ENCODE assay signal across 8 mouse cellular contexts in genomic region chr1:20889677-20890403, GRCm38 (mm10). TPM values are rescaled to one million over a fixed set of nuclear protein-coding genes. Genes with fewer than 3 reads are reported as not detected.
DNase-seq lines count a peak whose midpoint lies in the region; ATAC-seq and TF ChIP-seq lines count a peak whose summit lies in the region.

No protein-coding gene starts in this region.

- H3K4me3 ChIP-seq in kidney, postnatal 0 days (replicated peaks; ENCODE audit: low read depth, low read length), result peak overlapping the region; percentile 67
- peak overlapping the region; percentile 85 for H3K4me3 ChIP-seq in cortical plate, adult 2 months (ENCODE audit: insufficient read depth, low read length)
- peak overlapping the region; percentile 74 for H3K4me3 ChIP-seq in hindbrain, embryonic 13.5 days
- H3K4me3 ChIP-seq in midbrain, embryonic 15.5 days, result peak overlapping the region; percentile 84

- 0 out of 2 replicates have a peak, but pooled peaks cover 7% of the 10 kb centered on the region for H3K4me1 ChIP-seq in kidney, postnatal 0 days (replicated peaks; ENCODE audit: insufficient read depth, low read length)
- H3K4me1 ChIP-seq in cortical plate, adult 2 months (ENCODE audit: control insufficient read depth, insufficient read depth, low read length), result peaks cover 2% of the 10 kb centered on the region; the same call in 1 of the 2 replicates
- peaks cover 18% of the 10 kb centered on the region for H3K4me1 ChIP-seq in hindbrain, embryonic 13.5 days (replicated peaks)
- H3K4me1 ChIP-seq in midbrain, embryonic 15.5 days, result peaks cover 13% of the 10 kb centered on the region

- peak overlapping the region; percentile 61 for H3K9ac ChIP-seq in kidney, postnatal 0 days (ENCODE audit: low read depth, low read length)
- H3K9ac ChIP-seq in hindbrain, embryonic 13.5 days, result peak overlapping the region; percentile 84
- H3K9ac ChIP-seq in midbrain, embryonic 15.5 days, result peak overlapping the region; percentile 74

- peak overlapping the region; percentile 77 for H3K4me2 ChIP-seq in kidney, postnatal 0 days (ENCODE audit: low read length)
- H3K4me2 ChIP-seq in hindbrain, embryonic 13.5 days, result peak overlapping the region; percentile 85
- peak overlapping the region; percentile 79 for H3K4me2 ChIP-seq in midbrain, embryonic 15.5 days

- DNase-seq in kidney, postnatal 0 days (ENCODE audit: low spot score), result no peak
- no peak for DNase-seq in kidney, adult 11 months
- DNase-seq in gastrocnemius, postnatal 4 days (ENCODE audit: low spot score in 2 of 2), result no peak
- DNase-seq in B cell, adult 2 months, result no peak
- no peak for DNase-seq in frontal cortex, postnatal 36 days (ENCODE audit: low spot score in 2 of 2)

- H3K36me3 ChIP-seq in kidney, postnatal 0 days (ENCODE audit: insufficient read depth, low read length), result no peaks in the 10 kb centered on the region
- no peaks in the 10 kb centered on the region for H3K36me3 ChIP-seq in hindbrain, embryonic 13.5 days
- H3K36me3 ChIP-seq in midbrain, embryonic 15.5 days (replicated peaks), result no peaks in the 10 kb centered on the region

- no peaks in the 10 kb centered on the region for H3K9me3 ChIP-seq in kidney, postnatal 0 days (replicated peaks; ENCODE audit: low read length)
- no peaks in the 10 kb centered on the region for H3K9me3 ChIP-seq in hindbrain, embryonic 13.5 days
- H3K9me3 ChIP-seq in midbrain, embryonic 15.5 days, result no peaks in the 10 kb centered on the region

- TF ChIP-seq POLR2A in cortical plate, adult 2 months (IDR thresholded peaks at IDR 0.05; ENCODE audit: extremely low read depth, insufficient read depth, low read length), result no peak

- peak; percentile 9; the same call in 1 of the 2 replicates for ATAC-seq in kidney, postnatal 0 days (replicated peaks; ENCODE audit: low FRiP score, low read depth)
- ATAC-seq in hindbrain, embryonic 13.5 days (ENCODE audit: low FRiP score), result peak; percentile 44
- peak; percentile 40 for ATAC-seq in midbrain, embryonic 15.5 days (replicated peaks)

- no peaks in the 10 kb centered on the region for H3K27me3 ChIP-seq in kidney, postnatal 0 days (ENCODE audit: insufficient read depth, low read length)
- H3K27me3 ChIP-seq in hindbrain, embryonic 13.5 days, result no peaks in the 10 kb centered on the region
- H3K27me3 ChIP-seq in midbrain, embryonic 15.5 days (replicated peaks), result no peaks in the 10 kb centered on the region; the same call in 1 of the 2 replicates

- no peak for TF ChIP-seq CTCF in kidney, postnatal 0 days (IDR thresholded peaks at IDR 0.05; ENCODE audit: low read depth)
- TF ChIP-seq CTCF in cortical plate, adult 2 months (IDR thresholded peaks at IDR 0.05; ENCODE audit: extremely low read depth, insufficient read depth, low read length), result no peak

- H3K27ac ChIP-seq in kidney, postnatal 0 days, result no peak overlapping the region
- H3K27ac ChIP-seq in cortical plate, adult 2 months (ENCODE audit: insufficient read depth, low read length), result no peak overlapping the region
- H3K27ac ChIP-seq in hindbrain, embryonic 13.5 days, result peak overlapping the region; percentile 87
- H3K27ac ChIP-seq in midbrain, embryonic 15.5 days, result peak overlapping the region; percentile 85

- WGBS in kidney, postnatal 0 days, result 24% methylated on average over 16 of the region's 16 CpGs
- WGBS in hindbrain, embryonic 13.5 days, result 14% methylated on average over 16 of the region's 16 CpGs
- 19% methylated on average over 16 of the region's 16 CpGs for WGBS in midbrain, embryonic 15.5 days

RNA-seq across cellular contexts. Expression of gene Paqr8, which starts 0.6 kb away (rescaled TPM):
- polyA plus RNA-seq in kidney, postnatal 0 days (2015; fragmentation: Nextera tagmentation; extraction: Ambion mirVana), result 2.1 and 2.6 TPM in 2 replicates
- 79.4 and 85.9 TPM in 2 replicates for polyA plus RNA-seq in cortical plate, adult 2 months (2012; rRNA removed)
- 22.5 and 26.2 TPM in 2 replicates for polyA plus RNA-seq in hindbrain, embryonic 13.5 days (2015; fragmentation: Nextera tagmentation; extraction: Ambion mirVana)
- 23.7 and 24.2 TPM in 2 replicates for polyA plus RNA-seq in midbrain, embryonic 15.5 days (2015; fragmentation: Nextera tagmentation; extraction: Ambion mirVana)
- total RNA-seq in gastrocnemius, postnatal 4 days (2021), result 1 to 10 TPM; 2.5 to 3.0 TPM

Comparison
In these comparisons a context has a peak if more than half of its experiments do, and no peak if none do; other contexts are left out.
1. H3K27ac ChIP-seq: peak in hindbrain, embryonic 13.5 days (single experiment) and midbrain, embryonic 15.5 days (single experiment); none in kidney, postnatal 0 days (single experiment) and cortical plate, adult 2 months (single experiment).
2. Peak in every context shown above with its lines, with median percentiles within 50 percentile points of each other: ATAC-seq, H3K4me2 ChIP-seq, H3K4me3 ChIP-seq and H3K9ac ChIP-seq.